Mouse (Mus musculus) hindbrain, embryonic 13.5 days (tissue): Measurements from ENCODE around the gene Lztr1. TPM values are rescaled to one million over a fixed set of nuclear protein-coding genes. Genes with fewer than 3 reads are reported as not detected.
"Not testable (repeated sequence)": the region's sequence is repeated elsewhere in the genome, so short reads cannot be mapped to it uniquely, and the experiment has no call there.

ENCODE experiments used
- ATAC-seq: fragments of 200-750 bp; cut with Nextera tagmentation; 2 replicates; pipeline ENCODE4 v1.8.0; 2017; ENCODE audit warnings: moderate TSS enrichment; ENCODE audit not compliant: low FRiP score
- H3K27ac ChIP-seq: fragments of 300-500 bp; sonication (generic); 2 replicates; pipeline ENCODE4 v1.5.1; 2015; ENCODE audit warnings: inconsistent platforms, mild to moderate bottlenecking, moderate library complexity
- H3K27me3 ChIP-seq: fragments of 300-500 bp; sonication (generic); 2 replicates; pipeline ENCODE4 v1.6.1; 2015; ENCODE audit warnings: mild to moderate bottlenecking, inconsistent platforms
- H3K36me3 ChIP-seq: fragments of 300-500 bp; sonication (generic); 2 replicates; pipeline ENCODE4 v1.6.1; 2015; ENCODE audit warnings: mild to moderate bottlenecking, inconsistent platforms
- H3K4me1 ChIP-seq: fragments of 300-500 bp; sonication (generic); replicated peaks from 2 replicates; pipeline ENCODE4 v1.6.1; 2015; ENCODE audit warnings: inconsistent platforms
- H3K4me2 ChIP-seq: fragments of 300-500 bp; sonication (generic); 2 replicates; pipeline ENCODE4 v1.6.1; 2015; ENCODE audit warnings: inconsistent platforms, mild to moderate bottlenecking, moderate library complexity
- H3K4me3 ChIP-seq: fragments of 300-500 bp; sonication (generic); 2 replicates; pipeline ENCODE4 v1.5.1; 2015; ENCODE audit warnings: mild to moderate bottlenecking, inconsistent platforms
- H3K9ac ChIP-seq: fragments of 300-500 bp; sonication (generic); 2 replicates; pipeline ENCODE4 v1.6.1; 2015; ENCODE audit warnings: mild to moderate bottlenecking, inconsistent platforms
- H3K9me3 ChIP-seq: fragments of 300-500 bp; sonication (generic); 2 replicates; pipeline ENCODE4 v1.6.1; 2016; ENCODE audit warnings: inconsistent platforms
- WGBS: fragments of 180-500 bp; shearing (Covaris S2); methylation state at CpG from one replicate; pipeline ENCODE4 v1.1.7; 2015; 5-methylcytosine and 5-hydroxymethylcytosine counted together
- polyA plus RNA-seq: library from polyadenylated mRNA; unstranded; fragments of >200 nt; fragmentation: Nextera tagmentation; extraction: Ambion mirVana; gene quantifications from 2 replicates; pipeline ENCODE4 v1.2.1, GENCODE M21; 2015

Lztr1 gene
- polyA plus RNA-seq, 1 experiment from 2014 or later, result 133 TPM

- H3K4me2 ChIP-seq, result no peak overlapping the region
These were observed 24.3 kb downstream of the Lztr1 start for GRCm38 (mm10) chr16:17532676-17533329.

GRCm38 (mm10) chr16:17536584-17536983, 28.1 kb downstream of the Lztr1 start:
- H3K9ac ChIP-seq, result no peak overlapping the region
- ATAC-seq, result no peak
- H3K4me3 ChIP-seq, result no peak overlapping the region
- H3K27ac ChIP-seq, result no peak overlapping the region
- H3K9me3 ChIP-seq, result no peaks in the 10 kb centered on the region
- WGBS, result 89% methylated on average over 3 of the region's 3 CpGs
- no peaks in the 10 kb centered on the region for H3K36me3 ChIP-seq
- H3K4me2 ChIP-seq, result no peak overlapping the region
- peaks cover 10% of the 10 kb centered on the region for H3K4me1 ChIP-seq
- no peaks in the 10 kb centered on the region for H3K27me3 ChIP-seq

More at GRCm38 (mm10) chr16:17532676-17533329, 24.3 kb downstream of the Lztr1 start:
- Histone ChIP-seq H3K9me3 (no peaks in the 10 kb centered on the region), H3K27ac (no peak overlapping the region), H3K36me3 (peaks cover 13% of the 10 kb centered on the region), H3K27me3 (no peaks in the 10 kb centered on the region), H3K9ac (no peak overlapping the region), H3K4me3 (no peak overlapping the region), H3K4me1 (peaks cover 30% of the 10 kb centered on the region)
- no peak for ATAC-seq
- 78% methylated on average over 14 of the region's 14 CpGs for WGBS

- H3K27me3 ChIP-seq, result no peaks in the 10 kb centered on the region
- no peaks in the 10 kb centered on the region for H3K4me1 ChIP-seq
- H3K4me3 ChIP-seq, result no peak overlapping the region
- no peak for ATAC-seq
- no peaks in the 10 kb centered on the region for H3K36me3 ChIP-seq
- H3K27ac ChIP-seq, result no peak overlapping the region
- H3K9me3 ChIP-seq, result no peaks in the 10 kb centered on the region
- no peak overlapping the region for H3K9ac ChIP-seq
- WGBS, result 92% methylated on average over 2 of the region's 2 CpGs
- H3K4me2 ChIP-seq, result no peak overlapping the region
These were observed 34.1 kb downstream of the Lztr1 start for GRCm38 (mm10) chr16:17542632-17543031.

- Histone ChIP-seq H3K9me3 (no peaks in the 10 kb centered on the region), H3K36me3 (no peaks in the 10 kb centered on the region), H3K27me3 (0 out of 2 replicates have a peak, but pooled peaks cover 4% of the 10 kb centered on the region), H3K4me2 (no peak overlapping the region), H3K4me3 (no peak overlapping the region), H3K4me1 (peaks cover 22% of the 10 kb centered on the region), H3K27ac (no peak overlapping the region), H3K9ac (no peak overlapping the region)
- WGBS, result 83% methylated on average over 7 of the region's 7 CpGs
- no peak for ATAC-seq
These were observed 44.3 kb downstream of the Lztr1 start for GRCm38 (mm10) chr16:17552837-17553236.

GRCm38 (mm10) chr16:17553910-17554685, 45.6 kb downstream of the Lztr1 start:
- Histone ChIP-seq H3K4me1 (peaks cover 33% of the 10 kb centered on the region), H3K4me3 (peak overlapping the region; percentile 3; the same call in 1 of the 2 replicates), H3K27ac (peak overlapping the region; percentile 66), H3K4me2 (peak overlapping the region; percentile 46), H3K36me3 (no peaks in the 10 kb centered on the region), H3K27me3 (0 out of 2 replicates have a peak, but pooled peaks cover 4% of the 10 kb centered on the region), H3K9me3 (no peaks in the 10 kb centered on the region), H3K9ac (peak overlapping the region; percentile 46)
- ATAC-seq, result peak; percentile 79
- WGBS, result 4% methylated on average over 18 of the region's 18 CpGs

GRCm38 (mm10) chr16:17554702-17555101, 46.2 kb downstream of the Lztr1 start:
- H3K4me1 ChIP-seq, result peaks cover 36% of the 10 kb centered on the region
- H3K9me3 ChIP-seq, H3K36me3 ChIP-seq, H3K4me2 ChIP-seq, H3K27me3 ChIP-seq, H3K4me3 ChIP-seq: not testable (repeated sequence)
- peak overlapping the region; percentile 66 for H3K27ac ChIP-seq
- H3K9ac ChIP-seq, result peak overlapping the region; percentile 46
- WGBS, result 14% methylated on average over 4 of the region's 4 CpGs
- 0 out of 2 replicates have a peak, but pooled peaks have one; percentile 38 for ATAC-seq

GRCm38 (mm10) chr16:17556180-17556579, 47.7 kb downstream of the Lztr1 start:
- 86% methylated on average over 4 of the region's 4 CpGs for WGBS

GRCm38 (mm10) chr16:17556907-17557306, 48.4 kb downstream of the Lztr1 start:
- H3K27me3 ChIP-seq, result peaks cover 11% of the 10 kb centered on the region
- H3K9me3 ChIP-seq, result no peaks in the 10 kb centered on the region
- H3K9ac ChIP-seq, result no peak overlapping the region
- peaks cover 48% of the 10 kb centered on the region for H3K4me1 ChIP-seq
- WGBS, result 70% methylated on average over 4 of the region's 4 CpGs
- H3K27ac ChIP-seq, result no peak overlapping the region
- no peak overlapping the region for H3K4me3 ChIP-seq
- H3K4me2 ChIP-seq, result no peak overlapping the region
- no peak for ATAC-seq
- no peaks in the 10 kb centered on the region for H3K36me3 ChIP-seq

More at GRCm38 (mm10) chr16:17556180-17556579, 47.7 kb downstream of the Lztr1 start:
- H3K4me1 ChIP-seq, result peaks cover 41% of the 10 kb centered on the region
- no peak overlapping the region for H3K4me2 ChIP-seq
- no peaks in the 10 kb centered on the region for H3K36me3 ChIP-seq
- no peak for ATAC-seq
- no peaks in the 10 kb centered on the region for H3K9me3 ChIP-seq
- H3K27me3 ChIP-seq, result peaks cover 11% of the 10 kb centered on the region
- no peak overlapping the region for H3K9ac ChIP-seq
- no peak overlapping the region for H3K27ac ChIP-seq
- H3K4me3 ChIP-seq, result no peak overlapping the region

- Histone ChIP-seq H3K4me2 (peak overlapping the region; percentile 33), H3K27me3 (peaks cover 22% of the 10 kb centered on the region), H3K9ac (peak overlapping the region; percentile 43), H3K4me1 (peaks cover 54% of the 10 kb centered on the region), H3K36me3 (no peaks in the 10 kb centered on the region), H3K27ac (no peak overlapping the region), H3K9me3 (no peaks in the 10 kb centered on the region), H3K4me3 (no peak overlapping the region)
- ATAC-seq, result no peak
- WGBS, result 0% methylated on average over 5 of the region's 5 CpGs
These were observed 49.5 kb downstream of the Lztr1 start for GRCm38 (mm10) chr16:17557947-17558480.

- Histone ChIP-seq H3K27me3 (peaks cover 23% of the 10 kb centered on the region), H3K4me1 (peaks cover 48% of the 10 kb centered on the region), H3K27ac (peak overlapping the region; percentile 42; the same call in 1 of the 2 replicates), H3K4me3 (no peak overlapping the region), H3K9ac (peak overlapping the region; percentile 43; the same call in 1 of the 2 replicates), H3K36me3 (no peaks in the 10 kb centered on the region), H3K9me3 (no peaks in the 10 kb centered on the region), H3K4me2 (peak overlapping the region; percentile 33; the same call in 1 of the 2 replicates)
- no peak for ATAC-seq
- 0% methylated on average over 5 of the region's 5 CpGs for WGBS
These were observed 50.3 kb downstream of the Lztr1 start for GRCm38 (mm10) chr16:17558811-17559210.

- Histone ChIP-seq H3K4me1 (peaks cover 41% of the 10 kb centered on the region), H3K27me3 (peaks cover 26% of the 10 kb centered on the region), H3K4me2 (0 out of 2 replicates have a peak overlapping the region, but pooled peaks have one; percentile 33), H3K4me3 (no peak overlapping the region), H3K36me3 (no peaks in the 10 kb centered on the region), H3K9ac (no peak overlapping the region), H3K27ac (no peak overlapping the region; the same call in 1 of the 2 replicates), H3K9me3 (no peaks in the 10 kb centered on the region)
- ATAC-seq, result no peak
- 64% methylated on average over 9 of the region's 9 CpGs for WGBS
These were observed 51.0 kb downstream of the Lztr1 start for GRCm38 (mm10) chr16:17559396-17560027.
